Mouse (Mus musculus): ENCODE measurements around the gene Rnf115.
"Not testable (repeated sequence)": the region's sequence is repeated elsewhere in the genome, so short reads cannot be mapped to it uniquely, and the experiment has no call there.

The Rnf115 gene

GRCm38 (mm10) chr3:96707903-96708683 lies 19.4 kb upstream of the Rnf115 start, which contains the start of gene Nudt17:
Gene Nudt17 (minus strand): TSS chr3:96708562.
- peak in 1 of 2 experiments; percentile 81 for DNase-seq (ENCODE audit: low spot score in 2 of 2)

- no peak for DNase-seq (ENCODE audit: low spot score in 2 of 2)
These were observed 18.8 kb upstream of the Rnf115 start for GRCm38 (mm10) chr3:96708684-96709064.

- no peak for DNase-seq (ENCODE audit: low spot score in 2 of 2)
These were observed 13.2 kb upstream of the Rnf115 start for GRCm38 (mm10) chr3:96714286-96714685.

GRCm38 (mm10) chr3:96715854-96716253 lies 11.6 kb upstream of the Rnf115 start:
- no peak for DNase-seq (ENCODE audit: low spot score in 2 of 2)

GRCm38 (mm10) chr3:96719173-96719572 lies 8.3 kb upstream of the Rnf115 start:
- DNase-seq (ENCODE audit: low spot score in 2 of 2): peak in 1 of 2 experiments; percentile 56

- DNase-seq (ENCODE audit: low spot score in 2 of 2): peak in 1 of 2 experiments; percentile 32
These were observed 567 bp downstream of the Rnf115 start for GRCm38 (mm10) chr3:96727828-96728633.

- DNase-seq (ENCODE audit: low spot score in 2 of 2): peak in 1 of 2 experiments; percentile 27
These were observed 1.4 kb downstream of the Rnf115 start for GRCm38 (mm10) chr3:96728634-96729402.

- DNase-seq (ENCODE audit: low spot score in 2 of 2): no peak
These were observed 1.9 kb downstream of the Rnf115 start for GRCm38 (mm10) chr3:96729403-96729784.

- DNase-seq (ENCODE audit: low spot score in 2 of 2): no peak
These were observed 3.3 kb downstream of the Rnf115 start for GRCm38 (mm10) chr3:96730785-96731184.

GRCm38 (mm10) chr3:96733984-96734383 lies 6.5 kb downstream of the Rnf115 start:
- no peak for DNase-seq (ENCODE audit: low spot score in 2 of 2)

GRCm38 (mm10) chr3:96735200-96735599 lies 7.7 kb downstream of the Rnf115 start:
- no peak for DNase-seq (ENCODE audit: low spot score in 2 of 2)

GRCm38 (mm10) chr3:96737013-96737740 lies 9.7 kb downstream of the Rnf115 start:
- DNase-seq (ENCODE audit: low spot score in 2 of 2): no peak

GRCm38 (mm10) chr3:96737995-96738394 lies 10.5 kb downstream of the Rnf115 start:
- DNase-seq (ENCODE audit: low spot score in 2 of 2): no peak

- not testable (repeated sequence) for DNase-seq (ENCODE audit: low spot score in 2 of 2)
These were observed 12.8 kb downstream of the Rnf115 start for GRCm38 (mm10) chr3:96740279-96740678.

- DNase-seq (ENCODE audit: low spot score in 2 of 2): no peak
These were observed 16.9 kb downstream of the Rnf115 start for GRCm38 (mm10) chr3:96744348-96744747.

- no peak for DNase-seq (ENCODE audit: low spot score in 2 of 2)
These were observed 19.4 kb downstream of the Rnf115 start for GRCm38 (mm10) chr3:96746829-96747228.

- DNase-seq (ENCODE audit: low spot score in 2 of 2): no peak
These were observed 28.5 kb downstream of the Rnf115 start for GRCm38 (mm10) chr3:96755935-96756334.

- DNase-seq (ENCODE audit: low spot score in 2 of 2): no peak
These were observed 30.2 kb downstream of the Rnf115 start for GRCm38 (mm10) chr3:96757691-96758090.

- DNase-seq (ENCODE audit: low spot score in 2 of 2): peak in 1 of 2 experiments; percentile 28
These were observed 32.2 kb downstream of the Rnf115 start for GRCm38 (mm10) chr3:96759695-96760094.

GRCm38 (mm10) chr3:96764528-96764927 lies 37.1 kb downstream of the Rnf115 start:
- no peak for DNase-seq (ENCODE audit: low spot score in 2 of 2)

- no peak for DNase-seq (ENCODE audit: low spot score in 2 of 2)
These were observed 42.5 kb downstream of the Rnf115 start for GRCm38 (mm10) chr3:96769971-96770370.
